Mouse (Mus musculus) gastrocnemius, postnatal 36 days (tissue): ENCODE data around the gene Aplnr. TPM values are rescaled to one million over a fixed set of nuclear protein-coding genes. Genes with fewer than 3 reads are reported as not detected.

Experiments used
- DNase-seq, 2 experiments: peaks; one replicate each; pipeline ENCODE4 v3.0.0; 2022
- intact Hi-C: fragments of 180-260 bp; cut with DNase I; formaldehyde crosslinking; loops from one replicate; pipeline ENCODE4 v1.15.1; 2025
- long read RNA-seq, 2 experiments: library from polyadenylated mRNA; stranded (forward); transcript quantifications; one replicate each; pipeline ENCODE4 v2.0.0; 2021
- total RNA-seq, 2 experiments: library from RNA; stranded (reverse); gene quantifications; 2 replicates each; pipeline ENCODE4 v1.2.3; 2021

Aplnr gene
- 10 to 100 TPM in 1 of 2 experiments, 1 to 10 TPM in 1; 8.8 to 14.6 TPM for total RNA-seq
- long read RNA-seq, experiment 1, transcript Aplnr-201 (1 exons, 3,699 nt) = major isoform, 8 of 9 reads
- long read RNA-seq, experiment 1, partial matches to known transcripts = 0 of 9 reads
- long read RNA-seq, experiment 1, other reads (novel, unspliced or antisense) = 1 of 9 reads
- long read RNA-seq, experiment 2, partial matches to known transcripts = 0 of 2 reads
- long read RNA-seq, experiment 2, other reads (novel, unspliced or antisense) = 0 of 2 reads

GRCm38 (mm10) chr2:85136089-85136488, at the start of gene Aplnr:
Gene Aplnr, plus strand, starts transcription at chr2:85136225.
- no peak for DNase-seq
- intact Hi-C loops = no loop called here

- intact Hi-C loops = no loop called here
- DNase-seq = no peak
Measured at GRCm38 (mm10) chr2:85088716-85089646, 47.0 kb upstream of the Aplnr start.

GRCm38 (mm10) chr2:85091325-85091724, 44.7 kb upstream of the Aplnr start:
- no peak for DNase-seq

GRCm38 (mm10) chr2:85093376-85093775, 42.6 kb upstream of the Aplnr start:
- intact Hi-C loops = no loop called here

More at GRCm38 (mm10) chr2:85091325-85091724, 44.7 kb upstream of the Aplnr start:
- intact Hi-C loops = no loop called here

GRCm38 (mm10) chr2:85095906-85096305, 40.1 kb upstream of the Aplnr start:
- intact Hi-C loops = no loop called here
- DNase-seq = no peak

More at GRCm38 (mm10) chr2:85093376-85093775, 42.6 kb upstream of the Aplnr start:
- DNase-seq = no peak

- DNase-seq = no peak
- intact Hi-C loops = no loop called here
Measured at GRCm38 (mm10) chr2:85098014-85098413, 38.0 kb upstream of the Aplnr start.

GRCm38 (mm10) chr2:85098824-85099511, 37.1 kb upstream of the Aplnr start:
- peak; percentile 68 to 83 for DNase-seq
- intact Hi-C loops = no loop called here

- intact Hi-C loops = no loop called here
- DNase-seq = no peak
Measured at GRCm38 (mm10) chr2:85103201-85103600, 32.8 kb upstream of the Aplnr start.

- intact Hi-C loops = no loop called here
- DNase-seq = no peak
Measured at GRCm38 (mm10) chr2:85105426-85106013, 30.5 kb upstream of the Aplnr start.

GRCm38 (mm10) chr2:85106068-85106790, 29.8 kb upstream of the Aplnr start:
- no peak for DNase-seq
- intact Hi-C loops = no loop called here

- intact Hi-C loops = no loop called here
- DNase-seq = no peak
Measured at GRCm38 (mm10) chr2:85106941-85107340, 29.1 kb upstream of the Aplnr start.

GRCm38 (mm10) chr2:85110288-85110875, 25.6 kb upstream of the Aplnr start:
- intact Hi-C loops = no loop called here
- DNase-seq = no peak

GRCm38 (mm10) chr2:85123187-85123868, 12.7 kb upstream of the Aplnr start:
- DNase-seq = no peak
- intact Hi-C loops = loop anchor here (1.0 to 5.0 kb wide), 2 partner anchors 123 to 439 kb away; no protein-coding TSS in a partner anchor

GRCm38 (mm10) chr2:85123869-85124535, 12.0 kb upstream of the Aplnr start:
- intact Hi-C loops = loop anchor here (1.0 to 5.0 kb wide), 2 partner anchors 122 to 438 kb away; no protein-coding TSS in a partner anchor
- DNase-seq = peak; percentile 53 to 59

GRCm38 (mm10) chr2:85129496-85129971, 6.5 kb upstream of the Aplnr start:
- DNase-seq = peak in 1 of 2 experiments; percentile 25
- intact Hi-C loops = no loop called here

- intact Hi-C loops = no loop called here
- DNase-seq = no peak
Measured at GRCm38 (mm10) chr2:85131226-85131625, 4.8 kb upstream of the Aplnr start.

GRCm38 (mm10) chr2:85131724-85132123, 4.3 kb upstream of the Aplnr start:
- DNase-seq = no peak
- intact Hi-C loops = no loop called here

GRCm38 (mm10) chr2:85132204-85132603, 3.8 kb upstream of the Aplnr start:
- intact Hi-C loops = no loop called here
- no peak for DNase-seq
